Mouse (Mus musculus) adrenal gland, adult (tissue): ENCODE measurements around the gene Atp6v0c.
A peak's percentile ranks its signal among the peaks of the same experiment; 100 is the strongest.

ENCODE experiments used
- DNase-seq, 2 experiments: peaks; one replicate each; pipeline ENCODE4 v3.0.0; 2022 to 2023; ENCODE audit warnings: low spot score in 1 of 2; ENCODE audit not compliant: inconsistent age in 2 of 2

Gene Atp6v0c

GRCm38 (mm10) chr17:24199741-24200140 is 30.2 kb upstream of the Atp6v0c start:
- DNase-seq = peak in 1 of 2 experiments; percentile 48

DNA sequence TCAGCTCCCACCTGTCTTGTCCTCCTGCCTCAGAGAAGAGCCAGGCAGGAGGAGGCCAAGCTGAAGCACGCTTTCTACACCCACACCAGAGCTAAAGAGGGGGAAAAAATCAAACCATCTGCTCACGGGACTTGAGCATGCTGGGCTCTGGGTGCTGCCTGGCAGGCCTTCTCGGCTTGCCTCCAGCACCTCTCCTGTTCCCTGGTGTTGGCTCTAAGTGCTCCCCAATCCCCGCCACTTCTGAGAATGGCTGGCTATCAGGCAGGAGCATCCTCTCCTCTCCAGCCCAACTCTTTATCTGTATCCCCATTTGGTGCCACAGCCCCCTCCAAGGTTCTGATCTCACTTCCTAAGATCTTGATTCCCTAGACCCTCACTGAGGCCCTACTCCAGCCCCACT is 29.8 kb upstream of the Atp6v0c start:
- no peak for DNase-seq

GRCm38 (mm10) chr17:24197032-24197824 is 27.7 kb upstream of the Atp6v0c start:
- no peak for DNase-seq

- DNase-seq = no peak
These were observed 25.8 kb upstream of the Atp6v0c start for GRCm38 (mm10) chr17:24195349-24195748.

GRCm38 (mm10) chr17:24193769-24194168 is 24.3 kb upstream of the Atp6v0c start:
- no peak for DNase-seq

GRCm38 (mm10) chr17:24193268-24193667 is 23.8 kb upstream of the Atp6v0c start:
- DNase-seq = peak; percentile 31 to 78

- no peak for DNase-seq
These were observed 23.3 kb upstream of the Atp6v0c start for GRCm38 (mm10) chr17:24192848-24193247.

- DNase-seq = peak in 1 of 2 experiments; percentile 40
These were observed 22.0 kb upstream of the Atp6v0c start for GRCm38 (mm10) chr17:24191481-24191880.

DNA sequence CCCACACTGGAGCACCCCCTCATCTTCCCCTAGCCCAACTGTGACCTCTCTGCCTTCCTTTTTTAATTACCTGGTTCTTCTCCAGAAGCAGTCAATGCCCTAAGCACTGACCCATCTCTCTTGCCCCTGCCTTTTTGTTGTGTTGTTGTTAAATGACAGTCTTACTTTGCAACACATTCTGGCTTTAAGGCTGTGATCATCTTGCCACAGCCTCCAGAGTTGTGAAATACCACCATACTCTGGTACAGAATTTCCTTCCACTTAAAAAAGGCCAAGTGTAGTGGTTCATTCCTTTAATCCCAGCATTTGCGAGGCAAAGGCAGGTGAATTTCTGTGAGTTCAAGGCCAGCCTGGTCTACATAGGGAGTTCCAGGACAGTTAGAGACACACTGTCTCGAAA is 21.4 kb upstream of the Atp6v0c start:
- no peak for DNase-seq

GRCm38 (mm10) chr17:24174259-24174658 is 4.8 kb upstream of the Atp6v0c start:
- no peak for DNase-seq

- DNase-seq = peak; percentile 64 to 91
These were observed 3.9 kb upstream of the Atp6v0c start for GRCm38 (mm10) chr17:24173423-24173822.

DNA sequence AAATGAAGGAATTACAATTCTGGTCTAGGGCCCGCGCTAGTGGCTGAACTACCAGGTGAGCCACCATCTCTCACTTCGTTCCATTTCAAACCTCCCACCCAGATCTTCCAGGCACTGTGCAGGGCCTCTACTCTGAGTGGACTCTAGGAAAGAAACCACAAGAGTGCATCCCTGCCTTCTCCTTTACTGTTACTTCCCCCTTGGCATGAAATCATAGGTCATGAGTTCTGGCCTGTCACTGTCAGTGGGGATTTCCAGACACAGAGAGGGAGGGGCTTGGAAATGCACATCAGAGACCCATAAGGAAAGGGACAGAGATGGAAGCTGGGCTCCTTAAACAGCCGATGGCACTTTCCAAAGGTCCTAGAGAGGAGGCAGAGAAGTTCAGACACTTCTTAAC is 2.2 kb upstream of the Atp6v0c start:
- DNase-seq = no peak

- no peak for DNase-seq
These were observed 1.2 kb upstream of the Atp6v0c start for GRCm38 (mm10) chr17:24170729-24171128.

DNA sequence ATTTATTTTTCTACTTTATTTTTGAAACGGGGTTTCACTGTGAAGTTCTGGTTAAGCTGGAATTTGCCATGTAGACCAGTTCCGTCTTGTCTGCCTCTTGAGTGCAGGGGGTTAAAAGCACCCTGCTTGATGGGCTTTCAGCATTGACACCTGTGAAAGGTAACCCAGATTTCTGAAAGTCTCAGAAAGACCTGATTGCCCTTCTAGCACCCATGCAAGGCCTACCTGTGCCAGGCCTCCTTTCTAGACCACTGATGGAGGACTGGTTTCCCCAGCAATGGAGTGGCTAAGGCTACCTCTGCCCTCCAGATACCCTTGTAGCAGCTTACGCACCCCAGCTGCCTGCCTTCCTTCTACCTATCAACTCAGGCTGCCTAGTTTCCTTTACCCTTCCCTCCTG is 623 bp upstream of the Atp6v0c start:
- DNase-seq = no peak

DNA sequence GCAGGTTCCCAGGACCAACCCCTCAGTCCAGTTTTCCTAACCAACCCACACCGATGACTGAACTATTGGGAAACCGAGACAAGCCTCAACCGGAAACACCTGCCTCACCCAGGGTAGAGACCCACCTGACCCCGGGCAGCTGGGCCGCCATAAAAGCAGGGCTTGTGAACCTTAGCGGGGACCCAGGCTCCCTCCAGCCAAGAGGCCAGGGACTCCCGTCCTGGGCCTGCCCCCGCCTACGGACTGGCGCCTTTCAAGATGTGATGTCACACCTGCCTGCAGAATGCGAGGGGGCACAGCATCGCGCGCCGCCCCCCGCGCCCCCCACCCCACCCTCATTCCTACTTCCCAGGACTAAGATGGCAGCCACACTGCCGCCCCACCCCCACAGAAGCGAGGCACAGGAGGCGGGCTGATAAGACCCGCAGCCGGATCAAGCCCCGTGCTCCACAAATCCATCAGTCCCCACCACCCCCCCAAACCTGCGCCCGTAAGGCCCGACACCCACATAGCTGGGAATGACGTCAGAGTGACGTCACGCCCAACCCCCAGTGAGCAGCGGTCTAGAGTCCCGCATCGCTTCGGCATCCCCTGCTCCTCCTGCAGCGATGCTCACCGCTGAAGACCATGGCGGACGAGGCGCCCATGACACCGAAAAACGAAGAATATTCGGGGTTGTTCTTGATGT is 768 bp downstream of the Atp6v0c start:
- peak in 1 of 2 experiments; percentile 80 for DNase-seq

- peak; percentile 44 to 84 for DNase-seq
These were observed 1.5 kb downstream of the Atp6v0c start for GRCm38 (mm10) chr17:24167891-24168505.

- DNase-seq = peak in 1 of 2 experiments; percentile 57
These were observed 2.4 kb downstream of the Atp6v0c start for GRCm38 (mm10) chr17:24167120-24167519.

DNA sequence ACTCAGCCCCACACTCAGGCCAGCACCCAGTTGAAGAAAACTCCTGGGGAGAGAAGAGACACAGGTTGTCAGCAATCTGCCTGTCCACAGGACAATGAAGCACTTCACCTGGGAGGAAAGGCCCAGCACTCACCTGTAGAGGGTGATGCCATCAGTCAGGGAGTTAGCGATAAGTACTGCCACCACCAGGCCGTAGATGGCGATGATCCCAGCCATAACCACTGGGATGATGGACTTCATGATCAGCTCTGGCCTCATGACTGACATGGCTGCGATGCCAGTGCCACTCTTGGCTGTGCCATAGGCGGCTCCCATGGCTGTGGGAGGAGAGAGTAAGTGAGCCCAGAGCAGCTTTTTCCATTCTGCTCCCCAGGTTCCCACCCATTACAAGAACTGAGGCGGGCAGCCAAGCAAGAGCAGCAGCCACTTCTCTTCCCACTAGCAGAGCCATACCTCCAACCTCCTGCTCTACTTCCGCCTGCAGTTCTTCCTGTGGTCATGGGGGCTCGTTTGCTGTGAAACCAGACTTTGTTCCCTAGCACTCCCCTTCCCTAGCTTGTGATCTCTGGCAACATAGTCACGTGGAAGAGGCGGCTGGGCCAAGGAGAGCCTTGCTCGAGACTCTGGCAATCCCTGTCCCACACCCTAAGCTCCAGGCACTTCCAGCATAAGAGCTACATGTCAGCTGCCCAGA is 4.8 kb downstream of the Atp6v0c start:
- peak in 1 of 2 experiments; percentile 56 for DNase-seq

GRCm38 (mm10) chr17:24163176-24163962 is 6.1 kb downstream of the Atp6v0c start, which contains the start of gene Amdhd2:
Gene Amdhd2, minus strand, starts transcription at chr17:24163766.
- DNase-seq = peak; percentile 97 to 99

DNA sequence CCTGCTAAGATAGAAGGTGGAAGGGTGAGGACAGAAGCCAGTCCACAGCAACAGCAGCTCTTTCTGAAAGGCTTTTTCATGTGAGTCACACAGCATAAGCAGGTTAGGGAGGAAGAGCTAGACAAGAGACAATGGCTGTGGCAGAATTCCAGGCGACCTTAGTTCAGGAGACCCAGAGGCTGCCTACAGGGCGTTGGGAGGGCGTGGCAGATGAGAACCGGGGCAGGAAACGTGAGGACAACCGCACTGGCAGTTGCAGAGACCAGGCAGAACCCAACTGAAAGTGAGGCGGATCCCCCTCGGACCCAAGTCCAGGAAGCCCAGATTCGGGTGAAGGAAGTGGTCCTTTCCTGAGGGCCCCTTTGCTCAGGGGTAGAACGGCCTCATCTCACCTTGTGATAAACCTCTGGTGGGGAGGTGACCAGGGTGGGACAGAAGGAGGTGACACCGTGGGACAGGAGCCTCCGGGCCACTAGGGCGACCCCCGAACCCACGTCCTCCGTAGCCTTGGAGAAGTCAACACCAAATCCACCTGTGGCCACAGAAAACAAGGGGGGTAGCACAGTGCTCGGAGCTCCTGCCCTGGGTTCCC is 6.8 kb downstream of the Atp6v0c start:
- peak in 1 of 2 experiments; percentile 47 for DNase-seq
